Mouse (Mus musculus) stomach, embryonic 15.5 days (tissue): Measurements from ENCODE around the gene Olfr323. TPM values are rescaled to one million over a fixed set of nuclear protein-coding genes. Genes with fewer than 3 reads are reported as not detected.

Source experiments
- ATAC-seq: fragments of 200-750 bp; cut with Nextera tagmentation; 2 replicates; pipeline ENCODE4 v1.8.0; 2017; ENCODE audit warnings: low read depth, moderate number of reproducible peaks, moderate TSS enrichment; ENCODE audit not compliant: insufficient read depth, low FRiP score
- H3K27ac ChIP-seq: fragments of 300-500 bp; sonication (generic); 2 replicates; pipeline ENCODE4 v1.5.1; 2015; ENCODE audit warnings: mild to moderate bottlenecking, inconsistent platforms
- H3K27me3 ChIP-seq: fragments of 300-500 bp; sonication (generic); replicated peaks from 2 replicates; pipeline ENCODE4 v1.6.1; 2015; ENCODE audit warnings: inconsistent platforms
- H3K36me3 ChIP-seq: fragments of 300-500 bp; sonication (generic); 2 replicates; pipeline ENCODE4 v1.6.1; 2015; ENCODE audit warnings: inconsistent platforms
- H3K4me1 ChIP-seq: fragments of 300-500 bp; sonication (generic); 2 replicates; pipeline ENCODE4 v1.6.1; 2015; ENCODE audit warnings: inconsistent platforms
- H3K4me2 ChIP-seq: fragments of 300-500 bp; sonication (generic); 2 replicates; pipeline ENCODE4 v1.6.1; 2015; ENCODE audit warnings: mild to moderate bottlenecking, inconsistent platforms
- H3K4me3 ChIP-seq: fragments of 300-500 bp; sonication (generic); replicated peaks from 2 replicates; pipeline ENCODE4 v1.5.1; 2015; ENCODE audit warnings: inconsistent platforms
- H3K9ac ChIP-seq: fragments of 300-500 bp; sonication (generic); 2 replicates; pipeline ENCODE4 v1.6.1; 2015; ENCODE audit warnings: inconsistent platforms
- H3K9me3 ChIP-seq: fragments of 300-500 bp; sonication (generic); 2 replicates; pipeline ENCODE4 v1.6.1; 2016; ENCODE audit warnings: inconsistent platforms
- WGBS: fragments of 180-500 bp; shearing (Covaris S2); methylation state at CpG from one replicate; pipeline ENCODE4 v1.1.7; 2015; 5-methylcytosine and 5-hydroxymethylcytosine counted together
- polyA plus RNA-seq: library from polyadenylated mRNA; unstranded; fragments of >200 nt; fragmentation: Nextera tagmentation; extraction: Ambion mirVana; gene quantifications from 2 replicates; pipeline ENCODE4 v1.2.1, GENCODE M21; 2015

The Olfr323 gene
- polyA plus RNA-seq, 1 experiment from 2014 or later: not detected

- no peak overlapping the region for H3K9ac ChIP-seq
- H3K27me3 ChIP-seq: no peaks in the 10 kb centered on the region
- H3K4me3 ChIP-seq: no peak overlapping the region
- WGBS: 86% methylated on average over 13 of the region's 13 CpGs
- no peak for ATAC-seq
- H3K9me3 ChIP-seq: no peaks in the 10 kb centered on the region
- H3K36me3 ChIP-seq: no peaks in the 10 kb centered on the region
- H3K27ac ChIP-seq: no peak overlapping the region
- H3K4me2 ChIP-seq: no peak overlapping the region
- H3K4me1 ChIP-seq: no peaks in the 10 kb centered on the region
These were observed 32.5 kb downstream of the Olfr323 start for GRCm38 (mm10) chr11:58597837-58598236.

GRCm38 (mm10) chr11:58594814-58595213 lies 35.5 kb downstream of the Olfr323 start, which contains the start of gene Olfr324:
TSS of gene Olfr324 (plus strand) at chr11:58595114.
- no peak for ATAC-seq
- Histone ChIP-seq H3K36me3 (no peaks in the 10 kb centered on the region), H3K27ac (no peak within 1 kb of the TSS), H3K9ac (no peak within 1 kb of the TSS), H3K9me3 (no peaks in the 10 kb centered on the region), H3K4me3 (no peak within 1 kb of the TSS), H3K4me1 (no peaks in the 10 kb centered on the region), H3K4me2 (no peak within 1 kb of the TSS), H3K27me3 (no peaks in the 10 kb centered on the region)
- 75% methylated on average over 6 of the region's 6 CpGs for WGBS

GRCm38 (mm10) chr11:58588620-58589250 lies 41.6 kb downstream of the Olfr323 start:
- Histone ChIP-seq H3K27ac (no peak overlapping the region), H3K4me1 (no peaks in the 10 kb centered on the region), H3K4me2 (no peak overlapping the region), H3K9me3 (no peaks in the 10 kb centered on the region), H3K9ac (no peak overlapping the region), H3K27me3 (no peaks in the 10 kb centered on the region), H3K36me3 (no peaks in the 10 kb centered on the region), H3K4me3 (no peak overlapping the region)
- no peak for ATAC-seq
- WGBS: 57% methylated on average over 3 of the region's 3 CpGs

- peak; percentile 83; the same call in 1 of the 2 replicates for ATAC-seq
- H3K9ac ChIP-seq: no peak overlapping the region
- no peak overlapping the region for H3K4me2 ChIP-seq
- no peaks in the 10 kb centered on the region for H3K9me3 ChIP-seq
- no peaks in the 10 kb centered on the region for H3K27me3 ChIP-seq
- no peak overlapping the region for H3K4me3 ChIP-seq
- H3K36me3 ChIP-seq: no peaks in the 10 kb centered on the region
- 66% methylated on average over 7 of the region's 7 CpGs for WGBS
- no peak overlapping the region for H3K27ac ChIP-seq
- H3K4me1 ChIP-seq: no peaks in the 10 kb centered on the region
These were observed 42.4 kb downstream of the Olfr323 start for GRCm38 (mm10) chr11:58587898-58588348.

GRCm38 (mm10) chr11:58578636-58579035 lies 51.7 kb downstream of the Olfr323 start:
- Histone ChIP-seq H3K27me3 (no peaks in the 10 kb centered on the region), H3K27ac (no peak overlapping the region), H3K4me1 (no peaks in the 10 kb centered on the region), H3K4me2 (no peak overlapping the region), H3K36me3 (no peaks in the 10 kb centered on the region), H3K4me3 (no peak overlapping the region), H3K9me3 (no peaks in the 10 kb centered on the region), H3K9ac (no peak overlapping the region)
- WGBS: 64% methylated on average over 8 of the region's 8 CpGs
- ATAC-seq: no peak

GRCm38 (mm10) chr11:58577430-58577829 lies 52.9 kb downstream of the Olfr323 start, which contains the start of gene Olfr325:
TSS of gene Olfr325 (plus strand) at chr11:58577730.
- WGBS: 61% methylated on average over 1 of the region's 1 CpGs
- H3K36me3 ChIP-seq: no peaks in the 10 kb centered on the region

More at GRCm38 (mm10) chr11:58577430-58577829, 52.9 kb downstream of the Olfr323 start, which contains the start of gene Olfr325:
- no peaks in the 10 kb centered on the region for H3K4me1 ChIP-seq
- no peak within 1 kb of the TSS for H3K4me3 ChIP-seq
- ATAC-seq: no peak
- H3K27me3 ChIP-seq: no peaks in the 10 kb centered on the region
- no peak within 1 kb of the TSS for H3K27ac ChIP-seq
- H3K4me2 ChIP-seq: no peak within 1 kb of the TSS
- no peak within 1 kb of the TSS for H3K9ac ChIP-seq
- no peaks in the 10 kb centered on the region for H3K9me3 ChIP-seq

Other genes starting within 250 kb of the Olfr323 start
- 0.19 and 0.24 TPM in 2 replicates for gene 1810065E05Rik, start 209.4 kb downstream of the Olfr323 start, polyA plus RNA-seq
- gene Gm12253, start 197.9 kb downstream of the Olfr323 start, polyA plus RNA-seq: not detected in 2 replicates
- gene Lypd9, start 177.6 kb downstream of the Olfr323 start, polyA plus RNA-seq: not detected in 2 replicates
- not detected in 2 replicates for gene Olfr30, start 168.2 kb downstream of the Olfr323 start, polyA plus RNA-seq
- gene Olfr332, start 137.9 kb downstream of the Olfr323 start, polyA plus RNA-seq: not detected in 2 replicates
- not detected in 2 replicates for gene Olfr331, start 127.9 kb downstream of the Olfr323 start, polyA plus RNA-seq
- not detected in 2 replicates for gene Olfr330, start 95.7 kb downstream of the Olfr323 start, polyA plus RNA-seq
- not detected in 2 replicates for gene Olfr329-ps, start 84.1 kb downstream of the Olfr323 start, polyA plus RNA-seq
- 0.06 TPM in 1 of 2 replicates, not detected in the other for gene Olfr328, start 74.9 kb downstream of the Olfr323 start, polyA plus RNA-seq
- not detected in 2 replicates for gene Olfr224, start 59.9 kb downstream of the Olfr323 start, polyA plus RNA-seq
- not detected in 2 replicates for gene Olfr325, start 52.8 kb downstream of the Olfr323 start, polyA plus RNA-seq
- not detected in 2 replicates for gene Olfr324, start 35.4 kb downstream of the Olfr323 start, polyA plus RNA-seq
- gene 2210407C18Rik, start 14.4 kb downstream of the Olfr323 start, polyA plus RNA-seq: 0.84 and 2.3 TPM in 2 replicates
- 0.45 and 1.2 TPM in 2 replicates for gene Trim58, start 10.0 kb upstream of the Olfr323 start, polyA plus RNA-seq
- gene Olfr322, start 28.3 kb upstream of the Olfr323 start, polyA plus RNA-seq: not detected in 2 replicates
- gene Olfr320, start 50.6 kb upstream of the Olfr323 start, polyA plus RNA-seq: not detected in 2 replicates
- gene Olfr319, start 68.7 kb upstream of the Olfr323 start, polyA plus RNA-seq: not detected in 2 replicates
- gene Olfr318, start 93.5 kb upstream of the Olfr323 start, polyA plus RNA-seq: not detected in 2 replicates
- gene Olfr317, start 108.7 kb upstream of the Olfr323 start, polyA plus RNA-seq: not detected in 2 replicates
- gene Olfr316, start 122.2 kb upstream of the Olfr323 start, polyA plus RNA-seq: not detected in 2 replicates
- not detected in 2 replicates for gene Olfr315, start 142.7 kb upstream of the Olfr323 start, polyA plus RNA-seq
- not detected in 2 replicates for gene Olfr314, start 152.5 kb upstream of the Olfr323 start, polyA plus RNA-seq
- 9.6 and 14.0 TPM in 2 replicates for gene Fam183b, start 171.5 kb upstream of the Olfr323 start, polyA plus RNA-seq
- not detected in 2 replicates for gene Olfr313, start 184.5 kb upstream of the Olfr323 start, polyA plus RNA-seq
- not detected in 2 replicates for gene Olfr312, start 198.7 kb upstream of the Olfr323 start, polyA plus RNA-seq
- not detected in 2 replicates for gene Olfr311, start 208.8 kb upstream of the Olfr323 start, polyA plus RNA-seq
- gene Gm12258, start 216.7 kb upstream of the Olfr323 start, polyA plus RNA-seq: 8.2 and 8.5 TPM in 2 replicates
- gene 2810021J22Rik, start 236.7 kb upstream of the Olfr323 start, polyA plus RNA-seq: 6.7 and 6.8 TPM in 2 replicates